Comparison of ENCODE assay signal across 7 mouse cellular contexts in genomic region chr1:180904039-180904814, GRCm38 (mm10). TPM values are rescaled to one million over a fixed set of nuclear protein-coding genes. Genes with fewer than 3 reads are reported as not detected.
A peak's percentile ranks its signal among the peaks of the same experiment; 100 is the strongest.
DNase-seq lines count a peak whose midpoint lies in the region; ATAC-seq and TF ChIP-seq lines count a peak whose summit lies in the region.

Gene Pycr2, plus strand, starts transcription at chr1:180904293.

- H3K27ac ChIP-seq in embryonic facial prominence, embryonic 12.5 days = peak within 1 kb of the TSS; percentile 86
- peak within 1 kb of the TSS; percentile 70 for H3K27ac ChIP-seq in kidney, adult 2 months (ENCODE audit: insufficient read depth, low read depth, low read length)
- H3K27ac ChIP-seq in limb, embryonic 12.5 days = peak within 1 kb of the TSS; percentile 84; the same call in 1 of the 2 replicates
- peak within 1 kb of the TSS; percentile 89 for H3K27ac ChIP-seq in midbrain, embryonic 15.5 days
- H3K27ac ChIP-seq in spleen, adult 2 months (ENCODE audit: insufficient read depth, low read length) = peak within 1 kb of the TSS; percentile 74

- peaks cover 33% of the 10 kb centered on the region for H3K36me3 ChIP-seq in embryonic facial prominence, embryonic 12.5 days
- H3K36me3 ChIP-seq in kidney, adult 2 months (ENCODE audit: control insufficient read depth, insufficient read depth, low read length) = no peaks in the 10 kb centered on the region; the same call in none of the 2 replicates
- peaks cover 38% of the 10 kb centered on the region for H3K36me3 ChIP-seq in limb, embryonic 12.5 days
- H3K36me3 ChIP-seq in midbrain, embryonic 15.5 days (replicated peaks) = peaks cover 6% of the 10 kb centered on the region; the same call in 1 of the 2 replicates
- H3K36me3 ChIP-seq in spleen, adult 2 months (ENCODE audit: control insufficient read depth, insufficient read depth, low read length) = peaks cover 18% of the 10 kb centered on the region

- no peak for TF ChIP-seq CTCF in kidney, adult 2 months (conservative IDR thresholded peaks at IDR 0.05; ENCODE audit: insufficient read depth, insufficient read length, low read depth, low read length)
- no peak for TF ChIP-seq CTCF in spleen, adult 2 months (IDR thresholded peaks at IDR 0.05; ENCODE audit: extremely low read depth, insufficient read depth, insufficient read length, insufficient replicate concordance)

- H3K27me3 ChIP-seq in embryonic facial prominence, embryonic 12.5 days = no peaks in the 10 kb centered on the region
- no peaks in the 10 kb centered on the region for H3K27me3 ChIP-seq in kidney, adult 2 months (replicated peaks; ENCODE audit: control insufficient read depth, insufficient read depth, low read length)
- H3K27me3 ChIP-seq in limb, embryonic 12.5 days = no peaks in the 10 kb centered on the region
- H3K27me3 ChIP-seq in midbrain, embryonic 15.5 days (replicated peaks) = no peaks in the 10 kb centered on the region
- no peaks in the 10 kb centered on the region for H3K27me3 ChIP-seq in spleen, adult 2 months (ENCODE audit: control insufficient read depth, insufficient read depth, low read length)

- no peaks in the 10 kb centered on the region for H3K9me3 ChIP-seq in embryonic facial prominence, embryonic 12.5 days
- no peaks in the 10 kb centered on the region for H3K9me3 ChIP-seq in limb, embryonic 12.5 days
- no peaks in the 10 kb centered on the region for H3K9me3 ChIP-seq in midbrain, embryonic 15.5 days

- DNase-seq in adrenal gland, postnatal 25 days = peak; percentile 95
- peak; percentile 100 for DNase-seq in heart, adult 11 months
- DNase-seq in kidney, adult 2 months = peak; percentile 97
- DNase-seq in spleen, adult 2 months (ENCODE audit: low read depth in 1 of 2, low spot score in 2 of 2) = peak; percentile 80 to 92

- ATAC-seq in embryonic facial prominence, embryonic 12.5 days (ENCODE audit: insufficient number of reproducible peaks, insufficient read depth, low FRiP score, low TSS enrichment) = peak; percentile 98
- ATAC-seq in limb, embryonic 12.5 days (ENCODE audit: insufficient number of reproducible peaks, insufficient read depth, low FRiP score, low TSS enrichment, low read depth) = peak; percentile 98
- ATAC-seq in midbrain, embryonic 15.5 days (replicated peaks) = peak; percentile 99

- peak; percentile 50 for TF ChIP-seq POLR2A in kidney, adult 2 months (IDR thresholded peaks at IDR 0.05; ENCODE audit: low read depth, low read length)
- TF ChIP-seq POLR2A in spleen, adult 2 months (IDR thresholded peaks at IDR 0.05; ENCODE audit: low read depth, low read length) = peak; percentile 60

- peak within 1 kb of the TSS; percentile 96 for H3K9ac ChIP-seq in embryonic facial prominence, embryonic 12.5 days
- H3K9ac ChIP-seq in limb, embryonic 12.5 days (replicated peaks) = peak within 1 kb of the TSS; percentile 94
- peak within 1 kb of the TSS; percentile 92 for H3K9ac ChIP-seq in midbrain, embryonic 15.5 days

- H3K4me3 ChIP-seq in embryonic facial prominence, embryonic 12.5 days = peak within 1 kb of the TSS; percentile 89
- peak within 1 kb of the TSS; percentile 95 for H3K4me3 ChIP-seq in kidney, adult 2 months (ENCODE audit: insufficient read depth, low read depth, low read length)
- H3K4me3 ChIP-seq in limb, embryonic 12.5 days (replicated peaks) = peak within 1 kb of the TSS; percentile 91
- peak within 1 kb of the TSS; percentile 82 for H3K4me3 ChIP-seq in midbrain, embryonic 15.5 days
- peak within 1 kb of the TSS; percentile 87 for H3K4me3 ChIP-seq in spleen, adult 2 months (ENCODE audit: extremely low read depth, insufficient read depth, insufficient read length)

- peak within 1 kb of the TSS; percentile 79 for H3K4me2 ChIP-seq in embryonic facial prominence, embryonic 12.5 days (replicated peaks)
- H3K4me2 ChIP-seq in limb, embryonic 12.5 days = peak within 1 kb of the TSS; percentile 86
- peak within 1 kb of the TSS; percentile 89 for H3K4me2 ChIP-seq in midbrain, embryonic 15.5 days

- H3K4me1 ChIP-seq in embryonic facial prominence, embryonic 12.5 days = peaks cover 18% of the 10 kb centered on the region
- peaks cover 4% of the 10 kb centered on the region; the same call in 1 of the 2 replicates for H3K4me1 ChIP-seq in kidney, adult 2 months (ENCODE audit: control insufficient read depth, insufficient read depth, low read length)
- peaks cover 15% of the 10 kb centered on the region for H3K4me1 ChIP-seq in limb, embryonic 12.5 days (replicated peaks)
- H3K4me1 ChIP-seq in midbrain, embryonic 15.5 days = peaks cover 23% of the 10 kb centered on the region
- peaks cover 6% of the 10 kb centered on the region; the same call in 1 of the 2 replicates for H3K4me1 ChIP-seq in spleen, adult 2 months (ENCODE audit: control insufficient read depth, insufficient read depth, insufficient read length)

- WGBS in embryonic facial prominence, embryonic 12.5 days = under 1% methylated on average over 52 of the region's 52 CpGs
- under 1% methylated on average over 52 of the region's 52 CpGs for WGBS in kidney, adult 2 months
- WGBS in limb, embryonic 12.5 days = under 1% methylated on average over 52 of the region's 52 CpGs
- under 1% methylated on average over 52 of the region's 52 CpGs for WGBS in midbrain, embryonic 15.5 days
- WGBS in spleen, adult 2 months = under 1% methylated on average over 52 of the region's 52 CpGs

RNA-seq across cellular contexts. Expression of gene Pycr2, which starts in this region (rescaled TPM):
- total RNA-seq in adrenal gland, postnatal 25 days (2021) = 35.0 and 46.2 TPM in 2 replicates
- 110 and 112 TPM in 2 replicates for polyA plus RNA-seq in embryonic facial prominence, embryonic 12.5 days (2016; fragmentation: Nextera tagmentation; extraction: Ambion mirVana)
- polyA plus RNA-seq in kidney, adult 2 months (2012; rRNA removed) = 20.9 and 24.1 TPM in 2 replicates
- polyA plus RNA-seq in limb, embryonic 12.5 days (2016; fragmentation: Nextera tagmentation; extraction: Ambion mirVana) = 120 and 125 TPM in 2 replicates
- 76.7 and 79.8 TPM in 2 replicates for polyA plus RNA-seq in midbrain, embryonic 15.5 days (2015; fragmentation: Nextera tagmentation; extraction: Ambion mirVana)
- polyA plus RNA-seq in spleen, adult 2 months (2012; rRNA removed) = 41.7 and 53.9 TPM in 2 replicates

Comparison
In these comparisons a context has a peak if more than half of its experiments do, and no peak if none do; other contexts are left out.
1. Peak in every context shown above with its lines: DNase-seq, ATAC-seq, H3K4me3 ChIP-seq and H3K27ac ChIP-seq.